Mouse (Mus musculus) ovary, postnatal 10 days (tissue): ENCODE data around the gene Rhobtb3.
"Not testable (repeated sequence)": the region's sequence is repeated elsewhere in the genome, so short reads cannot be mapped to it uniquely, and the experiment has no call there.

ENCODE experiments used
- DNase-seq: peaks from one replicate; pipeline ENCODE4 v3.0.0; 2022; ENCODE audit warnings: low spot score

Gene Rhobtb3

DNA sequence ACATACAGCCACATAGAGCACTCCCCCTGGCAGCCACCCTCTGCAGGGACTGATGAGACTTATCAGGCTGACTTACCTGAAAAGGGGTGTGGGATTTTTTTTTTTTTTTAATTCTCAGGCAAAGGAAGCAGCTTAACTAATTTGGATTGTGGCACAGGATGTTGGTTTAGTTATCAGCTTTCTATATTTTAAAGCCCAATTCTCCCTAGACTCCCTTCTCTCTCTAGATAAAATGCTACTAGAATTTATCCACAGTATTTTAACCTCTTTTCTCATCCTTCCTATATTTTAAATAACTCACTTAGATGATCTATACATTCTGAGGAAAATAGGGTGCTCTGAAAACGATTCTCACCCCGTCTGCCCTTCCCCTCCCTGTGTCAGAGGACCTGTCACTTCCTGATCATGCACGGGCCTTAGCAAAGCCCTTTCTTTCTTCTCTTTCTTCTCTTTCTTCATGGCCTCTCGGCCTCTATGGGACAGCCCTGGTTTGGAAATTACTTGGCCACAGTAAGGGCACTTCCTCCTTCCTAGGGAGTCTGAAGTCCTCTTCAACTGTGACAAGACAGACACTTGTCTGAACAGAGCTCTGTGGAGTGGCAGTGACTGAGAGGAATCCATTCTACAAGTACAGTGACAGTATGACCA, 98.1 kb downstream of the Rhobtb3 start:
- DNase-seq: no peak

DNA sequence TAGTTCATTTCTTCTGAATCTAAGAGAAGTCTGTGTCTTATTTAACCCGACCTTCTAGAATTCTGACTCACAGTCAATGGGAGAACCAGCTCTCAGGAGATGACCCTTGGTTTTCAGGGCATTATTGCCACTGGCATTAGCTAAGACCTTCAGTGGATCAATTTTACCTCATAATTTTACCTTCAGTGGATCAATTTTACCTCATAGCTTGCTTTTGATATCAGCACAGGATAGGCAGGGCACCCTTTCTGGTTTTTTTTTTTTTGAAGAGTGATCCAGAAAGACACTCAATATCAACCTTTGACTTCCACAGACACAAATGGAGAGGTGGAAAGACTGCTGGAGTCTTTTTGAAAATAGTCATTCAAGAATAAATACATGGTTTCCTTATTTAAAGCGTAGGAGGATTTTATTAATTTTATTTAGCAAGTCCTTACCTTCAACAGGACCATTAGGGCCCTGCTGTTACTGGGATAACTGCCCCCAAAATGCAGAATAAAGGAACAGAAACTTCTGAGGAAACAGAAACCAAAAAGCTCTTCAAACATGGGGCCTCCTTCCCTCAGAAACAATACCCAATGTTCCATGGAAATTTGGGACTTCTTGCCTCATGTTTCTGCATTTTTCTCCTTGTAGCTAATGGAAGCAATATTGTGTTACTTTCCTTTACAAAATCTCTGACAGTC, 98.7 kb downstream of the Rhobtb3 start:
- DNase-seq: no peak

DNA sequence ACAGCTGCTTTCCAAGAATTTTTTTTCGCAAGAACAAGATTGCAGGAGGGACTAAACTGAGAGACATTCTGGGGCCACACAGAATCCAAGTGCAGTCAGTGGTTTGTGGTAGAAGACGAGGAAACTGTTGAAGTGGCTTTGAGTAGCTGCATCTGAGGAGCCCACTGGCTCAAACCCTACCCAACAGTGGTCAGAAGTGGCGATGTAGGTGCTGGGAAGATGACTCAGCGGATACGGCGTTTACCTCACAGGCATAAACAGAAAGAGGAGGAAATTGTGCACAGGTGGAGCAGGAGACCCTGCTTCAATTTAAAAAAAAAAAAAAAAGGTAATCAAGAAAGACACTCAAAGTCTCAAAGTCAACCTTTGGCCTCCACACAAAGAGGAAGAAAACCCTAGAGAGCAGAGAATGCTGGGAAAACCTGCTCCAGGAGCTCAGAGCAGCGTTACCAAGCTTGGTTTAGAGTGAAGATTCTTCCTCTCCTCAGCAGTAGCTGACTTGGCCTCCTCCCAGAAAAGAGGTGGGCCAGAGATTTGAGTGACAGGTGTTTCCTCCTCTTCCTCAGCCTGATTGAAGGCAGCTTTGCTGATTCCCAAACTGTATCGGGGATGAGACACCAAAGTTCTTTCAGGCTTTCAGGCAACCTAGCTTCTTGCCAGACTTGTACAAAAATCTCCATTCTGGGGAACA, 99.6 kb downstream of the Rhobtb3 start:
- no peak for DNase-seq

DNA sequence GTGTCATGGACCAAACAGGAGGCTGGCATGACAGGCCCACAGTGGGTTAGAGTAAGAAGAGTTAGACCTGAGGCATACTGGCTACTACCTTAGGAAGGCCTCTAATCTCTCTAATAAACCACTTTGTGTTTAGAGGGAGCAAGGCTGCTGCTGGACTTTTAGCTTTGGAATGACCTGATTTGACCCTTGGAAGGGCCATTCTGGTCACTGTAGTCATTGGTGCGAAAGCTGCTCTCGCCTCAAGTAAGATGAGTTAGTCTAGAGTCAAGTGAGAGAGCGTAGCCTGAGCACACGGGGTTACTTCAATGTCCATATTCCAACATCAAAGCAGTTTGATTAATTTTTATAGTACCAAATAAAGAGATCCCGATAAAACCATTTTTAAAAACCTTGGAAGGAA, 100.4 kb downstream of the Rhobtb3 start:
- DNase-seq: no peak

DNA sequence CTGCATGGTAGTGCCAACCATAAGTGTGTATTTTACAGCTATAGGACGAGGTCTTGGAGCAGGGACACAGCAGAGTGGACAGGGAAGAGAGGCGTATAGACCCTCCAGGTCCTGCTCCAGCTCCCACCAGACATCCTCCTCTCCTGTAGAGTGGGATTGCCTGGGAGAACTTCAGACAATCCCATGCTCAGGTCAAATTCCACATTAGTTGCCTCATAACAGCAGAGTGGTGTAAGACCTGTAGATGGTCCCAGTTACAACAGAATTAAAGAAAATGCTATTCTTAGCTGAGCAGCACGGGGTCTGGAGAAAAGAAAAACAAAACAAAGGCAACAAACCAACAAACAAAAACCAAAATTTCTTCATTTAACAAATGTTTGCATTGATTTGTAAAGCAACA, 101.8 kb downstream of the Rhobtb3 start:
- no peak for DNase-seq

DNA sequence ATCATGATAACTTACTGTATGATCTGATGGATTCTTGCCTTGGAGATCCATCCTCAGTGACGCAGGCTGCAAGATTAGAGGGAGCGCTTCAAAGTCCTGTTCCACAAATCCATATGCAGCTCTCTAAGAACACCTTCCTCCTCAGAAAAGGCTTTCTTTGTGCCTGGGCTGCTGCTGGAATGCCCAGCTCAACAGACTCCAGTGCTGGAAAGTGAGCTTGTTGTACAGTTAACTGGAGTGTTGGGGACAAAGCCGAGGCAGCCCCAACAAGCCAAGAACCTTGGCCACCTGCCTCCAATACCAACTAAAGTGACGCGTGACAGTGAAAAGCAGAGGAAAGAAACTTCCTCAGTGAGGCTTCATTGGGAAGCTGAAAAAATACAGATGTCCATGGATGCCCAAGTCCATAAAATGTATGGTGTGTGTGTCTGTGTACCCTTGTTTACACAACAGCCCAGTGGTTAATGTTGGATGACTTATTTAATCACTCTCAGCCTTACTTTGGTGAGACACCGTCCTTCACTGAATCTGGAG, 102.9 kb downstream of the Rhobtb3 start:
- no peak for DNase-seq

DNA sequence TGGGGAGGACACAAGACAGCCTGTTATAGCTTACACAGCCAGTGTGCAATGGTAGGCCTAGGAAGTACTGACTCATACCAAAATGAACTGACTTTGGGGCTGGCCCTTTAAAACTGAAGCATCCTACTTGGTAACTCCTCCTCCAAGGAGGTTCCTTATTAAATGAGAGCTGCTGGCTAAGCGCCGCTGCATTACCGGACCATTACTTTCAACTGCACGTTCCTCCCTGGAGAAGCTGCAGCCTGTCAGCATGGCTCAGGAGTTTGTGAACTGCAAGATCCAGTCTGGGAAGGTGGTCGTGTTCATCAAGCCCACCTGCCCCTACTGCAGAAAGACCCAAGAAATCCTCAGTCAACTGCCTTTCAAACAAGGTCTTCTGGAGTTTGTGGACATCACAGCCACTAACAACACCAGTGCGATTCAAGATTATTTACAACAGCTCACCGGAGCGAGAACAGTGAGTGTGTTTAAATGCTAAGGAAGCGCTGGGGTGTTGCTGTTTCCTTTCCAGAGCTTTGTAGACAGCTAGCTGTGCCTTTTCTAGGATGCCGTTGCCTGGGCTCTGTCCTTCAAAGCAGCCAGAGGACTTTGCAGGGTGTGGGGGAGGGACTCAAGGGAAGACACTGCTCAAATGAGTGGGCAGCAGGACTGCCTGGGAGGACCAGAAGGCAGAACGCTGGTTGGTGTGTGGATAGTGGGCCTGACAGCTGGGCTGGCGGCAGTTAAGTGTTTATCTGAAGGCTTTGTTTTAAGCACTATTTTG, 103.8 kb downstream of the Rhobtb3 start, which contains the start of gene Glrx:
Gene Glrx (plus strand): TSS at position 150 of the 763 bp plus-strand sequence.
- peak; percentile 37 for DNase-seq

DNA sequence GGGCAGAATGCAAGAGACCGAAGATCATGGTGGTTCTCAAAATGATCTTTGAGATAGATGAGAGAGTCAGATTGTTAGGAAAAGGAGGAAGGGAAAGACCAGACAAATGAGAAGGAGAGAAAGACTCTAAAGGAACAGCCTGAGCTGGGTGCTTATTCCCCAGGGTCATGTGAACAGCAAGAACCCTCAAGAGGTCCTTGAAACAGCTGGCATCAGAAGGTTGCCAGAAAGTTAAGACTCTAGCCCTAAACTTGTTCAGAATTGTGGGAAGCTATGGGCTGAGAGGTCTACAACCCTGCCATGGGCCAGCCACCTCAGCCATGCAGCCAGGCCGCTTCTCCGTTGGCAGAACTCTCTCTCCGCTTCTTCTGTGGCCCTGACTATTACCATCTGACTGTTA, 105.2 kb downstream of the Rhobtb3 start:
- DNase-seq: no peak

DNA sequence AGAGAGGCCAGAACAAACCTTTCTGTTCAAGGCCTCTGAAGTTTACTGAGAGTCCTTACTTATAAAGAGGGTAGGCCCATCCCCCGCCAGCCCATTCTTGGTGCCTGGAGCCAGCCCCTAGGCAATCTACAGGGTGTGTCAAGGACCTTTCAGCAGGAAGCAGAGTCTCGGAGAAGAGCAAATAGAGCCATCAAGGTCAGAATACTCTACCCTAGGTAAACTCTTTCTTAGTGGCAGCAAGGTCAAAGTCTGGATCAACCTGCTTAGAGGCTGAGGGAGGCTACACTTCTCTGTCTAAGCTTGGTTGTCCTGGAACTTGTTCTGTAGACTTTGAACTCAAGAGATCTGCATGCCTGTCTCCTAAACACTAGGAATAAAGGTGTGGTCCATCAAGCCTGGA, 108.3 kb downstream of the Rhobtb3 start:
- DNase-seq: no peak

DNA sequence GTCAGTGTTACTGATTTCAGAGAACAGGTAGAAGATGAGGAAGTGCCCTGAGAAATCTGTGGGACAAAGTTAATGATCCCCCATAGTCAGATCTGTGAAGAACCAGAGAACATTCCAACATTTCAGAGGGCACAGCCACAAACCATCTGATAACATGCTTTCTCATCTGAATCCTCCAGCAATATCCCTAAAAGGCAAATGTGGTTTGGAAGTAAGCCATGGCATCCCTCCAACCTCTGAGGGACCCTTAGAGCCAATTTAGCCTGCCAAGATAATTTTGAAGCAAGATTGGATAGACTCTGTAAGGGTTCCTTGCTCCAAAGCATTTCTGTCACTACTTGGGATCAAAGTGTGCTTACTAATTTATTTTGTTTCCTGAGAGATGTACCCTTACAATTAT, 110.2 kb downstream of the Rhobtb3 start:
- no peak for DNase-seq

DNA sequence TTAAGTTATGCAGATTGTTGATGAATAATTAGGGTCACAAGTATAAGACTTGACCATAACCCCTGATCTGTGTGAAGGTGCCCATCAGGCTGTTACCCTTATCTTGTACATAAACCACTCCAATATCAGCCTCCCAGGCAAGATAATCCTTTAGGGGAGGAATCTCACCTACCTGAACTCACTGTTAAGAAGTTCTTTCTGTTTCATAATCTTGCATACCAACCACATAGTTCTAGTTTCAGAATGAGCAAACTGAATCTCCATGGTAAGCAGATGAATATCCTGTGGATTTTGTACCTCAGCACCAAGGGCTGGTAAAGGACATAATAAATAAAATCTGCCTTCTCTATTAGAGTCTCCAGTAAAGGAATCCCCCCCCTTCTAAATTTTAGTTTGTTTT, 111.0 kb downstream of the Rhobtb3 start:
- DNase-seq: no peak

DNA sequence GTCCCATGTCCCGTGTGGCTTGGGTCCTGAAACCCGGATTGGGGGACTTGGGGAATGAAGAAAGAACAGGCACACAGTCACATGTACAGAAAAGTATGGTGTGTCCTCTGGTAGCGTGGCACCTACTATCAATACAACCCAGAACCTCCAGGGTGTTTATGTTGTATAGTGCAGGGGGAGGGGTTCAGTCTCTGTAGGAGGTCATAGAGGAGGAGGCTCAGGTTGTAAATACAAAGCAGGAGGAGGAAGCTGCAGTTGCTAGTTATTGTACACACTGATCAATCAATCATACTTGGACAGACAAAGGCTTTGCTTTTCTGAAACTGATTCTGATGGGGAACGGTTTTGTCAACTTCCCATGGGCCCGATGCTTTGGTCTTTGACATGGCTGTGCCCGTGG, 112.0 kb downstream of the Rhobtb3 start:
- no peak for DNase-seq

DNA sequence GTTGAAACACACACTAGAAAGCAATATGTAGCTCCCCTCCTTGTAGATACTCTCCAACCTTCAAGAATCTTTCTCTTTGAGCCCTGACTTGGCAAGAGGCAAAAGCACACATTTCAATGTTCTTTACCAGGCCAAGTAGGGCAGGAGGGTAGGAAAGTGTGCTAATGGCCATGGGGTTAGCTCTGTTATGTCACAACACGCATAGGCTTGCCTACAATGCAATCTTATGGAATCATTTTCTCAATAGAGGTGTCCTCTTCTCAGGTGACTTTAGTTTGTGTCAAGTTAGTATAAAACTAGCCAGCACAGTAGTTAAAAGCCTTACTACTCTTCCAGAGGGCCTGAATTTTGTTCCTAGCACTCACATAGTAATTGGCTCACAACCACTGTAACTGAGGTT, 113.0 kb downstream of the Rhobtb3 start:
- no peak for DNase-seq

DNA sequence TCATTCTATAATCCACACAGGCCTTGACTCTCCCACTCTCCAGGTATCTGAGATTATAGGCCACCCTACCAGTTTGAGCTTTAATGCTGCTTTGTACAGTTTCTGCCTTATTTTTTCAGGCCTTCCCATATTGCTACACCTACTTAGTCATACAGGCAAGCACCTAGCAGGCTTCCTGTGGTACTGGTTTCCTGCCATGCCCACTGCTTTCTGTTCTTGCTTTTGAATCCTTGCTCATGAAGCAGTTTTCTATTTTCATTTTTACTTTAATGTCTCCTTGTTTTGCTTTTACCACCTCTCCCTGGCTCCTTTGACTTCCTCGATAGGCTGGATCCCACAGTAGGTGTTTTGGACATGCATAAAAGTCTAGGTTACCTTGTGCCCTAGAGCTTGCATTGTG, 118.3 kb downstream of the Rhobtb3 start:
- DNase-seq: no peak

DNA sequence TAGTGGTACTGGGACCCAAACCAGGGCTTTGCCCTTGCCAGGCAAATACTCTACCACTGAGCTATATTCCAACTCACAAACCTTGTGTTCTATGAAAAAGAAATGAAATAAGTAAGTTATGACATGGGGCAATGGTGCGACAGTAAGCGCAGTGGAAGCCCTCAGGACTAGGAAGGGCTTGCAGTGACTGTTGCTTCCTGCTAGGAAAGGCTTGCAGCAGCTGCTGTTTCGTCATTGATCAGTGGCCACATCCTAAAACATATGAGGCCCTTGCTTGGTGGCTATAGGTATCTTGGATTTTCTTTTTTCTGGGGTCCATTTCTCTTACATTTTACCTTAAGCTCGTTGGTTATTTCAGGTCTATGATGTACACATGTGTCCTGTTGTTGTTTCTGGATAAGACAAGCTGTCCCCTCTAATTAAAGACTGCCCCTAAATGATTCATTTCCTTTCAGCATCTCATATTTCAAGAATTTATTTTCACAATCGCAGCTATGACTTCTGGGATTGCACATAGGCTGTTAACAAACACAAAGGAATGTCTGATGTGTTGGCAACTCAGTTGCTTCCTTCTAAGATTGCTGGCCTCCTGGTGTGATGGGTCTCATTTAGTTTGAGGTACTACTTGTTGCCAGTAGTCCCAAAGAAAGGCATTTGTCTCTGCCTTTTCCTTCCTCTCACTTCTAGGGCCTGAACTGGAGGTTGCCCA, 119.0 kb downstream of the Rhobtb3 start:
- DNase-seq: no peak

DNA sequence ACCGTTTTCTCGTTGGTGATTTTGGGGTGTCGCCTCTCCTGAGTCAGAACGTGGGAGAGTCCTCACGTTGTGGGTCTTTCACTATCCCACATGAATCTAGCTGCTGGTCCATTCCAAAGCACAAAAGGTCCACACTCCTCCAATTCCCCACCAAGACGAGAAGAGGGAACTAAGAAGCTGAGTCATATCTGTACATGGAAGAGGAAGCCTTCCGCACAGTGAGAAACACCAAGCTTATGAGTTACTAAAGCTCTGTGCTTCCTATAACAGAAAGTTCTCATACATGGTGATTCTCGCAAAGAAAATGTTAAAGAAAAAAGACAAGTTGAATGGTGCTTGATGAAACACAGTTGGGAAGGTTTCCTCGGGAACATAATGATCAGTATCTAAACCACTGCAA, 120.5 kb downstream of the Rhobtb3 start:
- DNase-seq: no peak

DNA sequence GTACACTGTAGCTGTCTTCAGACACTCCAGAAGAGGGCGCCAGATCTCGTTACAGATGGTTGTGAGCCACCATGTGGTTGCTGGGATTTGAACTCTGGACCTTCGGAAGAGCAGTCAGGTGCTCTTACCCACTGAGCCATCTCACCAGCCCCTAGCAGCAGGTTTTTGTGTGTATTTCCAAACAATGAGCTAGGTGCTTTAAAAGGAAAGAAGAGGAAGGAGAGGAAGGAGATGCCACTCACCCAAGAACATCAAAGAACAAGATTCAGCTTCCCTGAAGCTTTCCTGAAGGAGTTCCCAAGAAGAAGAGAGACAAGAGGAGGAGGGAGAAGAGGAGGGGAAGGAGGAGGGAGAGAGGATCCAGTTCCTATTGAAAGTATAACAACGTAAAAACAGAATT, 121.4 kb downstream of the Rhobtb3 start:
- DNase-seq: not testable (repeated sequence)

DNA sequence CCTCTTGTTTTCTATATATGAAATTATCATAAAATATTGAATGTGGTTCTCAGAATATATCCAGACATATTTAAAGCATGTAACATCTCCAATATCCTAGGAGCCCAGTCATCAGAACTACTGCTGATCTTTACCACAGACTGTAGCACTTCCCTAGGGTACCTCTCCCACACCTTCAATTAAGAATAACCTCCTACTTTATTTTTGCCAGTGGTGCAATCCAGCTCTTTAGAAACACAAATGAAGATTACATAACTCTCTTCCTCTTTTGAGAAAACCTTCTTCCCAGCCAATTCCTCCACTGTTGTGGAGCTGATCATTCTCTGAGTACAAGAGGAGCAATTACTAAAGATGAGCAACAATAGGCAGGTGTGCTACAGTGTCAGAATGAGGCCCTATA, 123.8 kb downstream of the Rhobtb3 start:
- no peak for DNase-seq
